Mouse (Mus musculus) urinary bladder, postnatal 4 days (tissue): ENCODE results near the gene 1700056E22Rik.

Experiments
- DNase-seq, 2 experiments: peaks; one replicate each; pipeline ENCODE4 v3.0.0; 2021 to 2022; ENCODE audit warnings: low spot score in 2 of 2

1700056E22Rik gene

GRCm38 (mm10) chr1:184034011-184034557, at the start of gene 1700056E22Rik:
Gene 1700056E22Rik, minus strand, starts transcription at chr1:184034301.
- peak; percentile 98 for DNase-seq

- no peak for DNase-seq
Observed at GRCm38 (mm10) chr1:184083166-184083565, 49.1 kb upstream of the 1700056E22Rik start.

- no peak for DNase-seq
Observed at GRCm38 (mm10) chr1:184082661-184083060, 48.6 kb upstream of the 1700056E22Rik start.

GRCm38 (mm10) chr1:184079304-184079703, 45.2 kb upstream of the 1700056E22Rik start:
- DNase-seq = no peak

GRCm38 (mm10) chr1:184076756-184077155, 42.7 kb upstream of the 1700056E22Rik start:
- peak in 1 of 2 experiments; percentile 31 for DNase-seq

- no peak for DNase-seq
Observed at GRCm38 (mm10) chr1:184076065-184076464, 42.0 kb upstream of the 1700056E22Rik start.

GRCm38 (mm10) chr1:184068971-184069370, 34.9 kb upstream of the 1700056E22Rik start:
- DNase-seq = no peak

- DNase-seq = no peak
Observed at GRCm38 (mm10) chr1:184067704-184068558, 33.8 kb upstream of the 1700056E22Rik start.

- DNase-seq = no peak
Observed at GRCm38 (mm10) chr1:184066460-184067287, 32.6 kb upstream of the 1700056E22Rik start.

- no peak for DNase-seq
Observed at GRCm38 (mm10) chr1:184065589-184066361, 31.7 kb upstream of the 1700056E22Rik start.

- no peak for DNase-seq
Observed at GRCm38 (mm10) chr1:184064306-184064705, 30.2 kb upstream of the 1700056E22Rik start.

- DNase-seq = no peak
Observed at GRCm38 (mm10) chr1:184061901-184062300, 27.8 kb upstream of the 1700056E22Rik start.

GRCm38 (mm10) chr1:184060828-184061734, 27.0 kb upstream of the 1700056E22Rik start:
- DNase-seq = no peak

- peak in 1 of 2 experiments; percentile 53 for DNase-seq
Observed at GRCm38 (mm10) chr1:184060381-184060780, 26.3 kb upstream of the 1700056E22Rik start.

GRCm38 (mm10) chr1:184059814-184060213, 25.7 kb upstream of the 1700056E22Rik start:
- no peak for DNase-seq

GRCm38 (mm10) chr1:184058206-184058605, 24.1 kb upstream of the 1700056E22Rik start:
- no peak for DNase-seq

- DNase-seq = no peak
Observed at GRCm38 (mm10) chr1:184054176-184054575, 20.1 kb upstream of the 1700056E22Rik start.

- DNase-seq = no peak
Observed at GRCm38 (mm10) chr1:184053711-184054110, 19.6 kb upstream of the 1700056E22Rik start.

GRCm38 (mm10) chr1:184053141-184053540, 19.0 kb upstream of the 1700056E22Rik start:
- DNase-seq = no peak

- no peak for DNase-seq
Observed at GRCm38 (mm10) chr1:184052331-184052730, 18.2 kb upstream of the 1700056E22Rik start.
